9 mouse cellular contexts compared by ENCODE assay signal in the genomic region with DNA sequence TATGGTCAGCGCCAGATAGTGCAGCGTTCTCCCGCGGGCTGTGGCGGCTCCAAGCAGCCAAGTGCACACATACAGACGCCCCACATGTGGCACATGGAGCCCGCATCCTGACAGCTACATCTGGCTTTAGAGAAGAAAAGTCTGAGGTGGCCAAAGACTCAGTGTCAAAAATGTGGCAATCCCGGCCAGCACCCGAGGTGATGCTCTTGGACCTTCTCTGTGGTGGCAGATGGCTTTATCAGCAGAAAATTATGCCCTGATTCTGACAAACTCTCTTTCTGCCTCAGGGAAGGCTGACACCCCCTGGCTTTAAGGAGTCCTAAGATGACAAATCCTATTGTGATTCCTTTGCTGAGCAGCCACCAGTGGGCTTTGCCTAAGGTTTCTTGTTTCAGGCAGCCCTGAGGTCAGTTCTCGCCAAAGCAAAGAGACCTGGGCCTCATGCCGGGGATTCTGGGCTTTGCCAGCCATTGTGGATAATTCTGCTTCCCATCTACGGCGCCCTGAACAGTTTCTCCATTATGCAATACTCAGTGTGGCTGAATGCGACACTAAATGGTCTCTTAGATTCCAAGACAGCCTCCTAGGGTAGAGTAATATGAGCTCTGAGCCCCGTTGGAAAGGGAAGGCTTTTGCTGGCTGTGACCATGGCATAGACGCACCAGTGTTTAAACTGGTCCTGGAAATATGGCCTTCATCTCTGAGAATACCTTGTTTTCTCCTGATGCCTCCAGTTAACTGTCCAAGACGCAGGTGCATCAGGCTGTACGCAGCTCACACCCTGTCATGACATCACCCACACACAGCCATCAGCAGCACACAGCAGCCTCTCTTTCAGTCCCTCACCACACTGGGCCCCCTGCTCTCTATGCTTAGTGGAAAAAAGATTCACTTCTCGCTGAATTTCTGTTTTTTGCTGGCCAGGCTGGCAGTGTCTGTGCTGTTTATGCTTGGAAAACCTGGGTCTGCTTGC.
DNase-seq lines count a peak whose midpoint lies in the region; ATAC-seq and TF ChIP-seq lines count a peak whose summit lies in the region.
"Had no signal": no experiment of that assay in that cellular context is flagged by ENCODE, and none has a peak within 500 bp of the region (broad histone marks: within the 10 kb centered on the region; RNA-seq: fewer than 3 reads in every experiment).

No protein-coding gene starts in this region.

- no peak for TF ChIP-seq CTCF in gastrocnemius, adult 2 months (IDR thresholded peaks at IDR 0.05)

- no peak overlapping the region for H3K4me2 ChIP-seq in lung, embryonic 16.5 days (ENCODE audit: low read depth, low read length)
- no peak overlapping the region for H3K4me2 ChIP-seq in midbrain, embryonic 14.5 days (ENCODE audit: low read length)
- H3K4me2 ChIP-seq in intestine, embryonic 16.5 days (ENCODE audit: low read depth, low read length), result no peak overlapping the region

- no peaks in the 10 kb centered on the region for H3K9me3 ChIP-seq in lung, embryonic 16.5 days (ENCODE audit: control insufficient read depth, low read length)
- H3K9me3 ChIP-seq in midbrain, embryonic 14.5 days (ENCODE audit: control insufficient read depth, low read length), result no peaks in the 10 kb centered on the region
- H3K9me3 ChIP-seq in intestine, embryonic 16.5 days (ENCODE audit: control insufficient read depth, low read length), result no peaks in the 10 kb centered on the region

- no peaks in the 10 kb centered on the region for H3K27me3 ChIP-seq in lung, embryonic 16.5 days (ENCODE audit: control insufficient read depth, insufficient read depth, low read depth, low read length)
- no peaks in the 10 kb centered on the region for H3K27me3 ChIP-seq in midbrain, embryonic 14.5 days (ENCODE audit: control insufficient read depth, insufficient read depth, low read length)
- H3K27me3 ChIP-seq in intestine, embryonic 16.5 days (replicated peaks; ENCODE audit: control insufficient read depth, insufficient read depth, low read length), result no peaks in the 10 kb centered on the region

- H3K4me3 ChIP-seq in gastrocnemius, adult 2 months, result no peak overlapping the region
- H3K4me3 ChIP-seq in lung, embryonic 16.5 days (ENCODE audit: low read length), result no peak overlapping the region
- no peak overlapping the region for H3K4me3 ChIP-seq in midbrain, embryonic 14.5 days (replicated peaks; ENCODE audit: low read depth, low read length)
- H3K4me3 ChIP-seq in intestine, embryonic 16.5 days (ENCODE audit: low read length), result no peak overlapping the region

- DNase-seq in gastrocnemius, adult 2 months, result peak; percentile 38
- no peak for DNase-seq in gastrocnemius, adult 8-10 months (ENCODE audit: low spot score in 2 of 2)
- DNase-seq in lung, postnatal 4 days, result no peak
- peak; percentile 16 to 40 for DNase-seq in gastrocnemius, postnatal 36 days
- DNase-seq in midbrain, embryonic 14.5 days, result peak; percentile 25
- no peak for DNase-seq in adrenal gland, adult 2 months
- DNase-seq: thymus, postnatal 36 days had no signal

- ATAC-seq in lung, embryonic 16.5 days (ENCODE audit: low read depth), result peak; percentile 56; the same call in 1 of the 2 replicates
- no peak for ATAC-seq in midbrain, embryonic 14.5 days (ENCODE audit: low FRiP score, low TSS enrichment)
- ATAC-seq in intestine, embryonic 16.5 days, result no peak

- WGBS in lung, embryonic 16.5 days, result 50% methylated on average over 19 of the region's 19 CpGs
- 52% methylated on average over 19 of the region's 19 CpGs for WGBS in midbrain, embryonic 14.5 days
- WGBS in intestine, embryonic 16.5 days, result 84% methylated on average over 19 of the region's 19 CpGs

- no peak overlapping the region for H3K9ac ChIP-seq in lung, embryonic 16.5 days (ENCODE audit: low read length)
- H3K9ac ChIP-seq in midbrain, embryonic 14.5 days (replicated peaks; ENCODE audit: low read length), result no peak overlapping the region
- H3K9ac ChIP-seq in intestine, embryonic 16.5 days (ENCODE audit: low read depth, low read length), result no peak overlapping the region

- H3K36me3 ChIP-seq in lung, embryonic 16.5 days (ENCODE audit: control insufficient read depth, insufficient read depth, low read length), result no peaks in the 10 kb centered on the region
- H3K36me3 ChIP-seq in midbrain, embryonic 14.5 days (ENCODE audit: control insufficient read depth, insufficient read depth, low read length), result no peaks in the 10 kb centered on the region
- no peaks in the 10 kb centered on the region for H3K36me3 ChIP-seq in intestine, embryonic 16.5 days (ENCODE audit: control insufficient read depth, insufficient read depth, low read length)

- no peak overlapping the region for H3K27ac ChIP-seq in gastrocnemius, adult 2 months
- no peak overlapping the region for H3K27ac ChIP-seq in lung, embryonic 16.5 days (ENCODE audit: low read length)
- H3K27ac ChIP-seq in midbrain, embryonic 14.5 days (replicated peaks; ENCODE audit: low read depth, low read length), result no peak overlapping the region
- H3K27ac ChIP-seq in intestine, embryonic 16.5 days (ENCODE audit: low read length), result no peak overlapping the region

- intact Hi-C loops in gastrocnemius, adult 2 months (cut with DNase I), result no loop called here
- intact Hi-C loops in gastrocnemius, postnatal 36 days (cut with DNase I), result no loop called here

- no peaks in the 10 kb centered on the region for H3K4me1 ChIP-seq in lung, embryonic 16.5 days (replicated peaks; ENCODE audit: control insufficient read depth, insufficient read depth, low read length)
- H3K4me1 ChIP-seq in midbrain, embryonic 14.5 days (ENCODE audit: control insufficient read depth, insufficient read depth, low read length), result 0 out of 2 replicates have a peak, but pooled peaks cover 6% of the 10 kb centered on the region
- H3K4me1 ChIP-seq in intestine, embryonic 16.5 days (ENCODE audit: control insufficient read depth, insufficient read depth, low read length), result no peaks in the 10 kb centered on the region

Comparison
In these comparisons a context has a peak if more than half of its experiments do, and no peak if none do; other contexts are left out.
1. DNase-seq: peak in gastrocnemius, adult 2 months (single experiment), gastrocnemius, postnatal 36 days (2 of 2) and midbrain, embryonic 14.5 days (single experiment); none in gastrocnemius, adult 8-10 months (0 of 2), lung, postnatal 4 days (0 of 2) and adrenal gland, adult 2 months (single experiment).